Mouse (Mus musculus) kidney, postnatal 25 days (tissue): ENCODE measurements around the gene Klhl22.
"Not testable (repeated sequence)": the region's sequence is repeated elsewhere in the genome, so short reads cannot be mapped to it uniquely, and the experiment has no call there.

Source experiments
- DNase-seq, 2 experiments: peaks; one replicate each; pipeline ENCODE4 v3.0.0; 2021; ENCODE audit warnings: mixed read lengths in 2 of 2

Klhl22 gene

DNA sequence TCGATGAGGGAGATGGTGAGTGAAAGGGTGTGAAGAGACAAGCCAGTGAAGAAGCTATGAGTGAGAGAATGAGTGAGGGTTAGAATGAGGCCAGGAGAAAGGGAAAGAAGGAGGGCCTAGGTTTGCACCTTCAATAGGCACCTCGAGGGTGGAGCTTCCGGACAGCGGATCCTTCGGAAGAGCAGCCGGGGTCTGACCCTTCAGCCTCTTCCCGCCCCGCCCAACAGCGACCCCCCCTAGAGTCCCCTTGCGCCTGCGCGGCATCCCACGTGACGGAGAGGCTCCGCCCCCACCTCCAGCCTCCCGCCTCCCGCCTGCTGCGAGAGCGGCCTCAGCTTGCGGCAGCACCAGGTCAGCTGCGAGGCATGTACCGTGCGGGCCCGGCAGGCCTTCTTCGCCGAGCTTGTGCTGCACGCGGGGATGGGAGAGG lies at the start of gene Klhl22:
TSS of gene Klhl22 (plus strand) at position 275 of the 430 bp plus-strand sequence.
- peak; percentile 92 to 96 for DNase-seq

DNA sequence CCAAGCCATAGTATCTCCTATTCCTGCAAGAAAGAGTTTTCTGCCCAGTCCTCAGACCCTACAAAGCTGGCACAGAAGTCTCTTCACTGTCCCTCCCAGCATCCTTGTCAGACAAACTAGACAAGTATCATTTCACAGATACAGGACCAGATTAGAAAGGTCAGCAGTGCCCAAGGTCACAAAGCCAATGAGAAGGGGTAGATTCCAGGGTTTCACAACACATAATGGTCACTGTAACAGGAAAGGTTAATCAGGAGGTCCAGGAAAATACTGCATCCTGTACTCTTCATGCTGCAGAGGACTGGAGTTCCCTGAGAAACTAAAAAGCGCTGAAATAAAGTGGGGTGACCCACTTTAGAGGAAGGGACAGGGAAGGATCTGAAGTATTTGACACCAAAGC lies 41.6 kb upstream of the Klhl22 start:
- no peak for DNase-seq

DNA sequence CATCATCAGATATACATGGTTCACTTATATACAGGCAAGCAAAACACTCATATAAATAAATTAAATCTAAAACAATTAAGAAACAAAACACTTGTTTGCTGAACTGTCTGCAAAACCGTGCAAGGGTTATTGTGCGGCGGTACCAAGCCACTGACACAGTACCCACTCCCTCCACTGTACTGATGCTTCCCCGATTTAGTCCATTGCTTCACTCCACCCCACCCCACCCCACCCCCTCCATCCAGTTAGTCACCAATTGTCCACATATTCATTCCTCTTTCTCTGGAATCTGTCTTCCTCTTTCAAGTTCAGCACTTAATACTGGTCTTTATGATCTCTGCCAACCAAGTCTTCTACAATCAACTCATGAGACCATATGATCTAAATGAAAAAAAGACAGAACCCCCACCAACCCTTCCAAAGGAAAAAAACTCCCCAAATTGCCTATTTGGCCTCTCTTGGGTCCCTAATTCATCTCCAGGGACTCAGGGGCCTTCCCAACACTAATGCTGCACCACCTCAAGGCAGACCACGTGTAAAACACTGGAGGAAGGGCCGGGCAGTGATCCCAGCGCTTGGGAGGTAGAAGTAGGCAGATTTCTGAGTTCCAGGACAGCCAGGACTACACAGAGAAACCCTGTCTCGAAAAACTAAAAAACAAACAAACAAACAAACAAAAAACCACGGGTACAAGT lies 38.2 kb upstream of the Klhl22 start:
- no peak for DNase-seq

DNA sequence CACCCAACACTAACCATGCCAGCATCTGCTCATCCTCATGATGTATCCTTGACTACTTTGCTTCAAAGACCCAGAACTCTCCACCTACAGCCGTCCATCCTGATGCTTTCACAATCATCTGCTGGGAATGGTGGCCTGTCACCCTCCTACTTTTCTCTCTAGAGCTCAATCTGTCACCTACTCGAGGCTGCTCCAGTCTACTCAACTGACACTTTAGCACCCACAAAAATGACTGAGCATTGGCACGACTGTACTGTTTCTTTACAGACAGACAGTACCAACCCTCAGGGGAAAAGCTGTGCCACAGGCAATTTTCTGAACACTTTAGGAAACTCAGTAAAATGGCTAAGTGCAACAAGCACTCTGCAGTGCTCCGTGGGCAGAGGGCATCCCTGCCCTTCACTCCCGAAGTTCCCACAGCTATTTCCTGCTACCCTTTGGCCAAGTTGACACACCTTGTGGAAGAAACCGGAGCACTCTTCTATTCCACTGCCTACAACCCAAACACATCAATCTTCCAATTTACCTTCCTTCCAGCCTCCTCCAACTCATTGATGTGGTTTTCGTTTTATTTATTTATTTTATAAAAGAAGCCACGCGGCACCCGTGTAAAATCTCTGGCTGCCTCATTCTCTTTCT lies 37.5 kb upstream of the Klhl22 start:
- no peak for DNase-seq

DNA sequence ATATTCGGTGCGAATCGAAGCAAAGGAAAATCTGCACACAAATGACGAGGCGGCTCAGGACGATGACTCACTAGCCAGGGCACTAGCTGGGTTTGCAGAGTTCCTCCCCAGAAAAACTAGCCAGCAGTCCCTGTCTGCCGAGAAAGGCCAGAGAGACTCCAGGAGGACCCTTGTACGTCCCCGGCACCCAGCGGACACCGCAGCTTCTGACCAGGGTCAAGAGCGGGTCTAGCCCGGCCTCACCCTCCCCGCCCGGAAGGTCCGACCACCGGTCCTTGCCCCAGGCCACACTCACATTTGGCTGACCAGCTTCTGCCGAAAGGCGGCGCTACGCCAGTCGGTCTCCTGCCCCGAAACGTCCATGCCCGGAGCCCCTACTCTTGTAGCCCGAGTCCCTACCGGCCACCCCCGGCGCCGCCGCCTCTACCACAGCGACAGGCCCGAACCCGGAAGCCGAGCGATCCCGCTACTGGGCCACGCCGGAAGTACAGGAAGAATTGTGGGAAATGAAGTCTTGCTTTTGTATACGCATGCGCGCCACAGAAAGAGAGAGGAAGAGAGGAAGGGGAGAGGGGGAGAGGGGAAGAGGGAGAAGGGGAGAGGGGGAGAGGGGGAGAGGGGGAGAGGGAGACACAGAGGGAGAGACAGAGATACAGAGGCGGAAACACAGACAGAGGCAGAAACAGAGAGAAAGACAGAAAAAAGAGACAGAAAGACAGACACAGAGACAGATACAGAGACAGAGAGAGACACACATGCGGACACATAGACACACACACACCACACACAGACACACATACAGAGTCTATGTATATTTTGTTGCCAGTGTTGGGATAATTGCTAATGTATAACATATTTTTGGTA lies 36.7 kb upstream of the Klhl22 start:
- DNase-seq, result peak; percentile 90 to 95

DNA sequence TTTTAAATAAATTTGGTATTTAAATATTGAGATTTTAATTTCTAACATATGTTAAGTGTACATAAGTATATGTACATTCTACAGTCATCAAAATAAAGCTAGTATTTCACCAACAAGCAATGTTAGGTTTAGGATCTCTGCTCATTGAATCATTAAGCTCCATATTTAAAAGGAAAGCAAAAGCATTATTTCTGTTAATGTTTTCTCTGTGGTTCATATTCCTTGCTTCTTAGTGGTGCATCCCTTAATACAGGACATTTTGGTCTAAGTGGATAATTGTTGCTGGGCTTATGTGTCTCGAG lies 36.1 kb upstream of the Klhl22 start:
- DNase-seq, result no peak

DNA sequence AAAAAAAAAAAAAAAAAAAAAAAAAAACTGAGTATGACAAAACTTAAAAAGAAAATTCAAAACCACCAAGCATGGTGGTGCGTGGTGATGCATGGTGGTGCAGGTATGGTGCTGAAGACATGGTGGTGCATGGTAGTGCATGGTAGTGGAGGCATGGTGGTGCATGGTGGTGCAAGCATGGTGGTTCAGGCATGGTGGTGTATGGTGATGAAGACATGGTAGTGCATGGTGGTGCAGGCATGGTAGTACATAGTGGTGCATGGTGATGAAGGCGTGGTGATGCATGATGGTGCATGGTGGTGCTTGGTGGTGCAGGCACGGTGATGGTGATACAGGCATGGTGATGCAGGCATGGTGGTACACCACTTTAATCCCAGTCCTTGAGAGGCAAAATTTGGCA lies 35.0 kb upstream of the Klhl22 start:
- DNase-seq, result no peak

GRCm38 (mm10) chr16:17727179-17727861 lies 32.1 kb upstream of the Klhl22 start:
- peak; percentile 62 to 70 for DNase-seq

DNA sequence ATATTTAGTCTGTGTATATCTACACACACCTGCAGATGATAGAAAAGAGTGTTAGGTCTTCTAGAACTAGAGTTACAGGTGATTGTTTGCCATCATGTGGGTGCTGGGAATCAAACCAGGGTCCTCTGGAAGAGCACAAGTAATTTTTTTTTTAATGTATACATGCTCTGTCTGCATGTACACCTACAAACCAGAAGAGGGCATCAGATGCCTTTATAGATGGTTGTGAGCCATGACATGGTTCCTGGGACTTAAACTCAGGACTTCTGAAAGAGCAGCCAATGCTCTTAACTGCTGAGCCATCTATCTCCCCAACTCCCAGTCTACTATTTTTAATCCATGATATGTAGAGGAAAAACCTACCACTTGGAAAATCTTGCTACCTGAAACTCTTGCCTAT lies 29.4 kb upstream of the Klhl22 start:
- no peak for DNase-seq

- no peak for DNase-seq
Measured at GRCm38 (mm10) chr16:17732021-17732420, 27.4 kb upstream of the Klhl22 start.

DNA sequence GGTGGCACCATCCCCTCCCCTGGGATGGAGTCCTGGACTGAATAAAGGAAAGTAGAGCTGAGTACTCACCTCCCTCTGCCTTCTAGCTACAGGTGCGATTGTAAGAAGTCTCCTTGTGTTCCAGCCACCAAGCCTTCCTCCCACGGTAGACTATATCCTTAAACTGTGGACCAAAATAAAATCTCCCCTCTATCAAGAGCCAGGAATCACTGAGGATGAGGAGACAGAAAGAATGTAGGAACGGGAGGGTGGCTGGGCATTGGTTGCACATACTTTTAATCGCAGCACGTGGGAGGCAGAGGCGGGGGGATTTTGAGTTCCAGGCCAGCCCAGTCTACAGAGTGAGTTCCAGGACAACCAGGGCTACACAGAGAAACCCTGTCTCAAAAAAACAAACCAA lies 27.0 kb upstream of the Klhl22 start:
- DNase-seq, result no peak

DNA sequence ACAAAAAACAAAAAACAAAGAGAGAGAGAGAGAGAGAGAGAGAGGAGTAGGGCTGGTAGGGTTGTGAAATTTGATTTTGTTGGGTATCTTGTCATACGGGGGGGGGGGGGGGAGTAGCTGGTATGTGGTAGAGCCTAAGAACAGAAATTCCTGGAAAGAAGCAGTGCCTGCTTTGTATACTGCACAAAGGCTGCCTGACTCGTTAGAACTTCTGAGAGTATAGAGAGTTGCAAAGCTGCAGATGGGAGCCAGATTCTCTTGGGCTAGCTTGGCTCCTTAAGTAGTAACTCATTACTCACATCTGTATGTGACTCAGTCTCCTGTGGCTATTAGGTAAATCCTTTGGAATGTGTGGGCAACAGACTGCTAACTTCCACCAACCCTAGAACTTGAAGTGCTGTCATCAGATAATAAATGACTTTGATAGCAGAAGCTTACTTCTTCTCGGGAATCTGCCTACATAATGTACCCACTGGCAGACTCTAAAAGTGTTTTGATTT lies 26.5 kb upstream of the Klhl22 start, which contains the start of gene Med15:
TSS of gene Med15 (minus strand) at position 51 of the 500 bp plus-strand sequence.
- no peak for DNase-seq

DNA sequence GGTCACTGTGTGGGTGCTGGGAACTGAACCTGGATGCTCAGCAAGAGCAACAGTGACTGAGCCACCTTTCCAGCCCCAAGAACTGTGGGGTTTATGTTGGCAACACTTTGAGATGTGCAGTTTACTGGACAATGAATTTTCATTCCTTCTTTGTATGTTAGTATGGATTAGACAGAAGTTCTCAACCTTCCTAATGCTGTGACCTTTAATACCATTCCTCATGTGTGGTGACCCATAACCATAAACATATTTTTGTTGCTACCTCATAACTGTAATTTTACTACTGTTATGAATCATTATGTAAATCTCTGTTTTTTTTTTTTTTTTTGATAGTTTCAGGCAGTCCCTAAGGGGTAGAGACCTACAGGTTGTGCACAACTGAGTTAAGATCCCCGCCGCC lies 25.8 kb upstream of the Klhl22 start:
- no peak for DNase-seq

DNA sequence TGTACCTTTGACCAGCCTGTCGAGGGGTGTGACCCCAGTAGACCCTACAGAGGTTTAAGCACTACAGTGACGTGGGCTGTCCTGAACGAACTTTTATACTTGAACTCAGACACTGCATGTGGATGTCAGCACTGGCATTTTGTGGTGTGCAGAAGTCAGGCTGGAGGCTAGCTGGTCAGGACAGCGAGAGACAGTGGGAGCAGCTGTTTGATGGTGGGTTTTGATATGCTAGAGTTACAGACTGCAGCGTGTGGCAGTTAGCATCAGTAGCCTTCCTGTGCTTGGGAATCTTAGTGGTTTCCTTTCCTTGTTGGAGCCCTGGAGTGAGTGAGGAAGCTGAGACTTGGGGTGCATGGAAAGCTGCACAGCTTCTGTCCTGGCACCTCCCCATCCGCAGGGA lies 24.5 kb upstream of the Klhl22 start:
- not testable (repeated sequence) for DNase-seq

- no peak for DNase-seq
Measured at GRCm38 (mm10) chr16:17736156-17736555, 23.3 kb upstream of the Klhl22 start.

DNA sequence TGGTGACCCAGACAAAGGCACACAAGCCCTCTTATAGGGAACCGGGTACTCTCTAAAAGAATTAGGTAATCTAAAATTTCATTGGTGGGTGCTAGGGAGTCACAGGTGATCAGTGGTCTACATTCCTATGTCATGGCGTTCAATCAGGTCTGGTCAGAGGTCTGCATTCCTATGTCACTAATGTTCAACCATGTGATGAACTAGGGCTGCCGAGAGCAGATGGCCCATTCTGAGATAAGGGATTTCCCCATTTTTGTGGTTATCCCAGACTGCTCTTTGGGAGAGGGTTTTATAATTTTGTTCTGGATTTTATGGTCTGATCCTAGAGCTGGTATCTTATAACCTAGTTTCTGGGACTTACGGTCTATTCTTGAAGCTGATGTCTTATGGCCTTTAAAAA lies 19.3 kb upstream of the Klhl22 start:
- no peak for DNase-seq

DNA sequence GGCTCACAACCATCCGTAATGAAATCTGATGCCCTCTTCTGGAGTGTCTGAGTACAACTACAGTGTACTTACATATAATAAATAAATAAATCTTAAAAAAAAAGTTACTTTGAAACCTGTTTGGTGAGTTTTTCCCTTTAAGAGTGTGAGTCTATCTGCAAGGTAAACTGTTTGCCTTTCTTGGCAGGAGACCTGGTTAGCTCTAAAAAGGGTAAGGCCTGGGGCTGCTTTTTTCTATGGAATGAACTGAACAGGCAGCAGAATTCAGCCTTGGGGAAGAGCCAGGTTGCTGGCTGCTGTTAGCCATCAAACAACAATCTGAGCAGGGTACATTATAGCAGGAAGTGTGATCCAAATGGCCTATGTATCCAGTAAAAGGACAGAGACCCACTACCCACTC lies 16.6 kb upstream of the Klhl22 start:
- DNase-seq, result peak; percentile 20 to 37

GRCm38 (mm10) chr16:17743279-17743678 lies 16.1 kb upstream of the Klhl22 start:
- peak; percentile 55 to 67 for DNase-seq

GRCm38 (mm10) chr16:17744536-17744935 lies 14.9 kb upstream of the Klhl22 start:
- peak in 1 of 2 experiments; percentile 49 for DNase-seq

DNA sequence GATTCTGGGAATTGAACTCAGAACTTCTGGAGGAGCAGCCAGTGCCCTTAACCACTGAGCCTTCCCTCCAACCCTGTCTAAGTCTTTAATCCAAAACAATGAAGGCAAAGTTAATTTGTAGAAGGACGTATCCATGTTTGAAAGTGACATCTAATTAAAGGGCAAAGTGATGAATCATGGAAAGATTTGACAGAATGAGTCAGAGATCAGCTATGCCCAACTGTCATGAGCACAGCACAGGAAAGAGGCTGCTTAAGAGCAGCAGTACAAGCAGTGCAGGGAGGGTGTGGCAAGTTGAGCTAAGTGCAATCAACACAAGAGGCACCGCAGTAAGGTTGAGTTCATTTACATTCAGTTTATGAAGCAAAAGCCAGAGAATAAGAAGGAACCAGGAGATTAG lies 14.4 kb upstream of the Klhl22 start:
- no peak for DNase-seq

GRCm38 (mm10) chr16:17753001-17753400 lies 6.4 kb upstream of the Klhl22 start:
- peak; percentile 43 to 46 for DNase-seq

GRCm38 (mm10) chr16:17753686-17754085 lies 5.7 kb upstream of the Klhl22 start:
- DNase-seq, result peak; percentile 28 to 42

- DNase-seq, result no peak
Measured at GRCm38 (mm10) chr16:17757756-17758155, 1.7 kb upstream of the Klhl22 start.
